Mouse (Mus musculus): ENCODE data around the gene Slc44a5. TPM values are rescaled to one million over a fixed set of nuclear protein-coding genes. Genes with fewer than 3 reads are reported as not detected.

Slc44a5 gene
- polyA plus RNA-seq, 1 experiment: not detected

DNA sequence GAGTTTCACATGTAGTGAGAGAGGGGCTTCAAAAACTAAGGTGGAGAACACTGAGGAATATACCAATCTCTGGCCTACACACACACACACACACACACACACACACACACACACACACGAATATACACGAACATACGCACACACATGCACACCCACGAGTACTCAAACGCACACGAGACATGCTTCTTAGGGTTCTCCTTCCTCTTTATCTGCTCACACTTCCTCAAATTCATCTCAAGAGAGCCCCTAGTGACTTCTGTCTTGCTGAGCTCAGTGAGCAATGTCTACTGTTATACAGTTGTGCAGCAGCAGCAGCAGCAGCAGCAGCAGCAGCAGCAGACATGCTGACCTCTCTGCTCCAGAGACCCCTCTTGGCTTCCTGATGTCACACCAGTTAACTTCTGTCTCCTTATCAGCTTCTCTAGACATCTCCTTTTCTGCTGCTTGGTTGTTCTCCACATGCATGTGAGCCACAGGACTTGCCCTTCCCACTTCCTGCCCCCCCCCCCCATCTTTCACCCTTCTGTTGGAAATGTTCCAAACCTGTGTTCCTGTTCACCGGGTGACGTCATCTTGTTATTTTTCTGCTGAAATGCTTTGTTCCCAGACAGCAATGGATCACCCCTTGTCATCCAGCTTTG, 204.5 kb downstream of the Slc44a5 start:
- TF ChIP-seq POLR2A (IDR thresholded peaks at IDR 0.05; ENCODE audit: borderline replicate concordance, low read depth, low read length) (no peak), CTCF (IDR thresholded peaks at IDR 0.05; ENCODE audit: low read depth, low read length) (no peak)
- peak overlapping the region; percentile 44 for H3K27ac ChIP-seq (ENCODE audit: insufficient read depth, low read depth, low read length)
- peaks cover 9% of the 10 kb centered on the region for H3K4me1 ChIP-seq (ENCODE audit: control insufficient read depth, insufficient read depth, low read length)
- no peak overlapping the region for H3K4me3 ChIP-seq (ENCODE audit: insufficient read depth, low read length)

DNA sequence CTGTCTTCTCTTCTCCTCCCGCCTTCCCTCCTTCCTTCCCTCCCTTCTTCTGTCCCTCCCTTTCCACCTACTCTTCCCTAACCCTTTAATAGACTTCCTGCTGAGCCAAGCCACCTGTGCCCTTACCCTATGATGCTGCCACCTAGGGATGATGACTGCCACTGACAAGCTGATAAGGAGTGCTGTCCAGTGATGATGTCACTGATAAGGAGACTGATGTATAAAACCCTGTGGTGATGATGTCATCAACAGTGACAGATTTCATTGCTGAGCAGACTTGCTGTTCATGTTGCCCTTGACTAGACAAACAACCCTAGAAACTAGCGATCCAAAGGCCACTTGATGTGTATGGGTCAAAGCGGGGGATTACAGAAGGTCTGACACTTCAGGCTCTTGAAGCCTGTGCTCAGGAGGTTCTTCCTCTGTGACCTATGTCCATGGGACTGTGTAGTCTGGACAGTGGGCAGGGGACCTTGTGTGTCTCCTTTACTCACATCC, 206.2 kb downstream of the Slc44a5 start:
- Histone ChIP-seq H3K4me3 (ENCODE audit: insufficient read depth, low read length) (no peak overlapping the region), H3K27ac (ENCODE audit: insufficient read depth, low read depth, low read length) (no peak overlapping the region), H3K4me1 (ENCODE audit: control insufficient read depth, insufficient read depth, low read length) (peaks cover 9% of the 10 kb centered on the region)
- no peak for TF ChIP-seq POLR2A (IDR thresholded peaks at IDR 0.05; ENCODE audit: borderline replicate concordance, low read depth, low read length)
- TF ChIP-seq CTCF (IDR thresholded peaks at IDR 0.05; ENCODE audit: low read depth, low read length): no peak

DNA sequence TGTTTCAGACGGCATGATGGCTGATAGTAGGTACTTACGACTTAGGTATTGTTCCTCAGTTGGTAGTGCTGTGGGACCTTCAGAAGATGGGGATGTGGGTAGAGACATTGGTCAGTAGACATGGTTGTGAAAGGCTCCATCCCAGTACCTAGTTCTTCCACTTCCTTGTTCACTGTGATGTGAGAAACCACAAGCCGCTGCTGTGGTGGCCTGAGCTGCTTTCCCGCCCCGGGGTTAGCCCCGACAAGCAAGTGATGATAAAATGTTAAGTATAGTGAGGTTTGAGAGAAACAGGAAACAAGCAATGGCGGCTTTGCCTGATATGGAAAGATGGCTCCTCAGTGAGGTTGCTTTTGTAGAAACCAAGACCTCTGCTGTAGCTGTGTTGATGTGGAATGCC, 209.8 kb downstream of the Slc44a5 start:
- H3K4me1 ChIP-seq (ENCODE audit: control insufficient read depth, insufficient read depth, low read length): peaks cover 4% of the 10 kb centered on the region; the same call in 1 of the 2 replicates
- H3K4me3 ChIP-seq (ENCODE audit: insufficient read depth, low read length): no peak overlapping the region
- no peak for TF ChIP-seq POLR2A (IDR thresholded peaks at IDR 0.05; ENCODE audit: borderline replicate concordance, low read depth, low read length)
- TF ChIP-seq CTCF (IDR thresholded peaks at IDR 0.05; ENCODE audit: low read depth, low read length): no peak
- H3K27ac ChIP-seq (ENCODE audit: insufficient read depth, low read depth, low read length): no peak overlapping the region

DNA sequence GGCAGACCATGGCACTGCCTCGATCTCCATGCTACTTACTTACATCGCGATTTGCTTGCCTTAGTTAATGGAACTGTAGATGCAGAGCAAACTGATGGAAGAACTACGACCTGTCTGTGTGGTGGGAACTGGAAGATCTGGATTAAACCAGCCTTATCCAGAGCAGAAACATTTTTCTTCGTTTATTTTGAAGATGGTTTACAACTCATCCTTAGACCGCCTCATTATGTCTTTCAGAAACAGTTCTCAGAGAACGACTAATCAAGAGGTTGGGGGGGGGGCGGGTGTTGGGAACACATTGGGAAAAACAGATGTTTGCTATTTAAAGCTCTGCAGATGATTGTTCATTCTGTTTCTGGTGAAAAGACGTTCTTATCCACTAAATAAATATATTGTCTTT, 210.7 kb downstream of the Slc44a5 start:
- no peak for TF ChIP-seq CTCF (IDR thresholded peaks at IDR 0.05; ENCODE audit: low read depth, low read length)
- TF ChIP-seq POLR2A (IDR thresholded peaks at IDR 0.05; ENCODE audit: borderline replicate concordance, low read depth, low read length): no peak
- no peaks in the 10 kb centered on the region for H3K4me1 ChIP-seq (ENCODE audit: control insufficient read depth, insufficient read depth, low read length)
- no peak overlapping the region for H3K27ac ChIP-seq (ENCODE audit: insufficient read depth, low read depth, low read length)
- no peak overlapping the region for H3K4me3 ChIP-seq (ENCODE audit: insufficient read depth, low read length)

DNA sequence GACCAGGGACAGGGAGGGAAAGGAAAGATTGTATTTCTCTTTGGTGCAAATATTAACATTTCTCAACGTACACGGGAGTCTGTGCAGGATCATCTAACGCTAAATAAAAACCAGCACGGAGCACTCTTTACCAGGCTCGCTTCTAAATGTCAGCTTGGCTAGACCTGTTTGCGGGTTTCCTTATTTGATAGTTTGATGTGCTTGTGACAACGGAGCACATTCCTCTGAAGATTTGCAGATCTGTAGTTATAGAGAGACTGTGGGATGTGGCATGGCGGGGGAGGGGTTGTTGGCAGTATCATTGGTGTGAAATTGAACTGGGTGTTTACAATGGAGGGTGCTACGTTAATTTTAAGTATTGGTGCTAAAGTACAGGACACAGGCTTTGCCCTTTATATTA, 215.4 kb downstream of the Slc44a5 start:
- Histone ChIP-seq H3K4me1 (ENCODE audit: control insufficient read depth, insufficient read depth, low read length) (no peaks in the 10 kb centered on the region), H3K27ac (ENCODE audit: insufficient read depth, low read depth, low read length) (no peak overlapping the region), H3K4me3 (ENCODE audit: insufficient read depth, low read length) (no peak overlapping the region)
- no peak for TF ChIP-seq POLR2A (IDR thresholded peaks at IDR 0.05; ENCODE audit: borderline replicate concordance, low read depth, low read length)
- TF ChIP-seq CTCF (IDR thresholded peaks at IDR 0.05; ENCODE audit: low read depth, low read length): no peak

DNA sequence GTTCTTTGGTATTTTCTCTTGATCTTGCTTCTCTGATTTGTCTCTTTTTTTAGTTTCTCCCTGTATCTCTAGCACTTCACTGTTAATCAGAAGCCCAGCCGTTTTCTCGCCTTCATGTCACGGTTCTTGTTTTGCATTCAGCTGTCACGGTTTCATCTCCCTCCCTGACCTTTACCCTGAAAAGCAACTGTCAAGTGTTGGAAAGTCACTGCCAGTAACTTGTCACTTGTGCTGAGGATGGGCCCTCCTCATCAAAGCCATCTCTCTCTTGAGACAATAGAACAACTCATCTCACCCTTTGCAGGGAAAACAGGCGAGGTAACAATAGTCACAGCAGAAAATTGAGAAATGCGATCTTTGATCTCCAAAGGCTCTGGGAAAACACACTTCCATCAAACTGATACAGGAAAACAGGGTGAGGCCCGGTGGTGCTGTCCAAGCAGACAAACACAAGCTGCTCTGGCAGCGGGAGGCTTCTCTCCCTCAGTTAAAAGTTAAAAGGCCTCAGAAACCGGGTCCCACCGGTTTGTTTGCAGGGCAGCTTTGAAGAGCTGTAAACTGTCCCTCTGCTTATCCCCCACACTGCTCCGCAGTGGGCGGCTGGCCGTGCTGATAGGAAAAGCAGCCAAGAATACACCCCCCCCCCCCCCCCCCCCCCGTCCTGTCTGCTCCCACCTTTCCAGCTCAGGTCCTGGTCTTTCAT, 219.2 kb downstream of the Slc44a5 start:
- Histone ChIP-seq H3K27ac (ENCODE audit: insufficient read depth, low read depth, low read length) (no peak overlapping the region), H3K4me1 (ENCODE audit: control insufficient read depth, insufficient read depth, low read length) (no peaks in the 10 kb centered on the region), H3K4me3 (ENCODE audit: insufficient read depth, low read length) (no peak overlapping the region)
- TF ChIP-seq CTCF (IDR thresholded peaks at IDR 0.05; ENCODE audit: low read depth, low read length): no peak
- no peak for TF ChIP-seq POLR2A (IDR thresholded peaks at IDR 0.05; ENCODE audit: borderline replicate concordance, low read depth, low read length)

DNA sequence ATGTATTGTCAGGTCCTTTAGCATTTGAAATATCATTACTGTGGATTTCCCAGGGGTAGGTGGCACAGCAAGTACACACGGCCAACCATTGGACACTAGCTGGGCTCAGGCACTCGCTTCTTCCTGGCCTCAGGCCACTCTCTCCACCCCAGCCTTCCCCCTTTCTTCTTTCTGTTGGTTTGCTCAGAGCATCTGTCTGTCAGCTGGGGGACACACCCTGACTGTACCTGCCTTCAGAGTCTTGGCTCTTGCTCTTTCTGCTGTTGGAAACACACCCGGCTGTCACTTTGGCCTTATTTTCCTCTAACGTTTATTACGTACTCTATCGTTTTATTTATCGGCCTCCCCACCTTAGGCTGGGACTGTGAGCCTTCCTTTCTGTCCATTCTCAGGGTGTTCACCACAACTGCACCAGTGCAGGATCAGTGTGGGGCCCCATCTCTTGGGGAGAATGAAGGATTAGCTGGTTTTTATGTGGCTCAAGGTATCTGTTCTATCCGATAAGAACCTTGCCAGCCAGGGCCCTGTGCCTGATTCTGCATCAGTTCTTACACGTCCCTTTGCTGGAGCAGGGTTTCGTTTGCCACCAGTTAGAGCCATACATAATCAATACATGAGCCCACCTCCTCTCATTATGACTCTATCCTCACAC, 220.1 kb downstream of the Slc44a5 start:
- Histone ChIP-seq H3K4me3 (ENCODE audit: insufficient read depth, low read length) (no peak overlapping the region), H3K4me1 (ENCODE audit: control insufficient read depth, insufficient read depth, low read length) (no peaks in the 10 kb centered on the region)

DNA sequence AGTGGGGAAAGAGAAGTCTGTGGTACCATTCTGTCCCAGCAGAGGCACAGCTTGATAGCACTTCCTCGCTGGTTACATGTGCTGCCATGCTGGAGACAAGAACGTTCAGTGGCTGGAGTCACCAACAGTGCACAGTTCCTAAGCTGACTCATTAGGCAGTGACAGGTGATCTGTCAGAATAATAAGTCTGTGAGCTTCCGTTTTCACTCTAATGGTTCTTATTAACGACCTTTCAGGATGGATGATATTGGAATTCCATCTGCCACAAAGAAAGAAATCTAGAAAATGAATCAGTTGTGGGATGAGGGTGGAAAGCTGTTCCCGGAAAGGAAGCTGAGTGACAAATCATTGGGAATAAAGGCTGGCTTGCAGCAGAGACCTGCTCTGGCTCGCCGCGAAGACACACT, 227.2 kb downstream of the Slc44a5 start:
- TF ChIP-seq POLR2A (IDR thresholded peaks at IDR 0.05; ENCODE audit: borderline replicate concordance, low read depth, low read length): no peak
- TF ChIP-seq CTCF (IDR thresholded peaks at IDR 0.05; ENCODE audit: low read depth, low read length): no peak
- H3K4me1 ChIP-seq (ENCODE audit: control insufficient read depth, insufficient read depth, low read length): no peaks in the 10 kb centered on the region
- H3K27ac ChIP-seq (ENCODE audit: insufficient read depth, low read depth, low read length): no peak overlapping the region
- H3K4me3 ChIP-seq (ENCODE audit: insufficient read depth, low read length): no peak overlapping the region

More for the DNA sequence above, 220.1 kb downstream of the Slc44a5 start:
- H3K27ac ChIP-seq (ENCODE audit: insufficient read depth, low read depth, low read length): no peak overlapping the region
- TF ChIP-seq POLR2A (IDR thresholded peaks at IDR 0.05; ENCODE audit: borderline replicate concordance, low read depth, low read length): no peak
- TF ChIP-seq CTCF (IDR thresholded peaks at IDR 0.05; ENCODE audit: low read depth, low read length): no peak

DNA sequence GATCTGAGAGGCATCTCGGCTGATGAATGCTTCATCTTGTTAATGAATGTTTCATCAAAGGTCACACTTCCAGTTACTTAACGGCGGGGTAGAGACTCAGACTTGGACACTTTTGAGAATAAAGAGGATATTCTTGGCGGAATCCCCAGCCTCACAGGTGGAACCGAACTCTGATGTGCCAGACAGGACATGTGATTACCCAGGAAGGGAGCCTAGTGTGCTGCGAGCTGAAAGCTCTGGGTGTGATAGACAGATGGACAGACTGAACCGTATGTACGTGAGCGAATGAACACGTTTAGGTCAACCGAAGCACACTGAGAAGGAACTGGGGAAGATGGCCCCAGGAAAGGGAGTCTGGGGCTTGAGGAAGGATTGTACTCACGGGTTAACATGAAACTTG, 228.6 kb downstream of the Slc44a5 start:
- H3K4me3 ChIP-seq (ENCODE audit: insufficient read depth, low read length): no peak overlapping the region
- H3K4me1 ChIP-seq (ENCODE audit: control insufficient read depth, insufficient read depth, low read length): no peaks in the 10 kb centered on the region
- TF ChIP-seq CTCF (IDR thresholded peaks at IDR 0.05; ENCODE audit: low read depth, low read length): no peak
- TF ChIP-seq POLR2A (IDR thresholded peaks at IDR 0.05; ENCODE audit: borderline replicate concordance, low read depth, low read length): no peak

DNA sequence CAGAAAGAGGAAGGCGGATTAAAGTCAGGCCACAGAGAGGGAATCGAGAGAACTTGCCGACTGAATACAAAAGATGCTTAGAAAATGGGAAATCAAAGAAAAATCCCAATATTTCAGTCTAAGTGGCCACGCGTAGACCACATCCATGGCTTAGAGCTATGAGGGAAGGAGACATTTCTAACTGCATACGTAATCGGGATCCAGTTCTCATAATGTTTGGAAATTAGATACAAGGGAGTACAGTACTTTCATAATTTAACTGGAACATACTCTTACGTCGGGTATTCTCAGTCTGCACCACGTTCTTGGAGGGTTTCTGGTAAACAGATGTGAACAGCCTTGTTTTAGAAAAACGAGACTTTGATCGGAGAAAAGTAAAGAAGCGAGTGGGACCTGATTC, 229.1 kb downstream of the Slc44a5 start:
- H3K4me1 ChIP-seq (ENCODE audit: control insufficient read depth, insufficient read depth, low read length): no peaks in the 10 kb centered on the region
- H3K4me3 ChIP-seq (ENCODE audit: insufficient read depth, low read length): no peak overlapping the region
- TF ChIP-seq CTCF (IDR thresholded peaks at IDR 0.05; ENCODE audit: low read depth, low read length) (no peak), POLR2A (IDR thresholded peaks at IDR 0.05; ENCODE audit: borderline replicate concordance, low read depth, low read length) (no peak)
- H3K27ac ChIP-seq (ENCODE audit: insufficient read depth, low read depth, low read length): no peak overlapping the region

More for the DNA sequence above, 228.6 kb downstream of the Slc44a5 start:
- H3K27ac ChIP-seq (ENCODE audit: insufficient read depth, low read depth, low read length): no peak overlapping the region
